Mouse (Mus musculus) right cerebral cortex, postnatal 14 days (tissue): ENCODE data around the gene Fam19a2.

Source experiments
- DNase-seq: peaks from one replicate; pipeline ENCODE4 v3.0.0; 2022

Gene Fam19a2

DNA sequence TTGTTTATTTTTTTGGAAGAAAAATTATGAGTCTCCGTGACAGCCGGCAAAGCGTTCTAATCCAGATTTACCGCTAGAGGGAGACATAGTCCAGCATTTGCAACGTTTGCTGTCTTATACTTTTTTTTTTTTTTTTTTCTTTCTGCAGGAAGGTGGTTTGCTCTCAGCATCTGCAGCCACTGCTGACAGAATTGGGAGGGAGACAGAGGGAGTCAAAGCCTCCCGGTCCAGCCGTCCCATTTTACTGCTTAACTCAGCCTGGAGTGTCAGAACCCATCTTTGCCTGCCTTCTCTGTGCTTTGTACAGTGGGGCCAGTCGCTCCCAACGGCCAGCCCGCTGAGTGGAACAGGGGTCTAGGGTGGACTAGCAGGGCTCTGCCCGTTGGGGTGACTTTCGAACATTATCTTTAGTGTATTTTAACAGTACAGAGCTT lies at the start of gene Fam19a2:
Gene Fam19a2 (plus strand): TSS at position 121 of the 434 bp plus-strand sequence.
- peak; percentile 28 for DNase-seq

DNA sequence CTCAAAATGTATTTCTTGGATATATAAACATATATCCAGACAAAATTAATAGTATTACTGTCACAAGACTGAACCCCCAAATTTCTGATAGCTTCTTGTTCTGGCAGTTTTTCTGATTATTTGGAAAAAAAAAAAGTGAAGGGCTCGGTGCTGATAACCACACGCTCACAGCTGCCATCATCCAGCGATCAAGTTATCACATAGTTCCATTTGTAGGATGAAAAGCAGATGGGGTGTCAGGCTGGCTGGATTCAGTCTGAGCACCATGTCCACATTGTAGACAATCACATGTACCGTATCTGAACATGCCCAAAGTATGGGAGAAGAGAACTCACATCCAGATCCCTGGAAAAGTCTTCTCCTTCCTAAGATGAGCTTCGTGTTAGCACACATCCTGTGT lies 41.0 kb upstream of the Fam19a2 start:
- DNase-seq, result no peak

DNA sequence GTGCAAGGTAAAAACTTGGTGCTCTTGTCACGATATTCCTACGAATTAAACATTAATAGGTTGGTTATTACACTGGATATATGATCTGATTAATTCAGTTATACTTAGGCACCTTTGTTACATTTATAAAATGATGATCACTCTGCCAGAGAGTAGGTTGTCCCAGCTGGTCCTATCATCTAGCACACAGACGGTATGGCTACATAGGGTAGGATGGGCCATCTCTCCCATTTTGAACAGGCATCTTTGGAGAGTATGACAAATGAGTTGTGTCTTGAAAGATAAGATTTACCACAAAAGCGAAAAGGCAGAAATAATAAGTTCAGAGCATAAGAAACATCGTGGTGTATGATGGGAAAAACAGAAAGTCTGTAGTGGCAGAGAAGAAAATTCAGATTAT lies 34.4 kb upstream of the Fam19a2 start:
- no peak for DNase-seq

DNA sequence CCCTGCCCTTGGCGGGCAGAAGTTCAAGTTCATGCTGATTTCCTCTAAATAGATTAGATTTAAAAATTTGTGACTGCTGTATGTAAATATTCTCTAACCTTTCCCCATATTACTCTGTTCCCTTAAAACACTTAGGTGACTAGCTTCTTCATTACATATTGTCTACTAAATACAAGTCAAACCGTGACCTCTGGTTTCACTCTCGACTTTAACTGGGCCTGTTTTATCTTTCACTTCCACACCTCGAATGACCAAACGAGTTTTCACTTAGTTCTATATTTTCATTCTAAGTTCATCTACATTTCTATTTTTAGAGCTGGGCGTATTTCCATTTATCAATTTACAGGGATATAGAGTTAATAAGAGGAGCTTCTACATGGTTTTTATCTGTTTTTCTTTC lies 15.7 kb upstream of the Fam19a2 start:
- no peak for DNase-seq

DNA sequence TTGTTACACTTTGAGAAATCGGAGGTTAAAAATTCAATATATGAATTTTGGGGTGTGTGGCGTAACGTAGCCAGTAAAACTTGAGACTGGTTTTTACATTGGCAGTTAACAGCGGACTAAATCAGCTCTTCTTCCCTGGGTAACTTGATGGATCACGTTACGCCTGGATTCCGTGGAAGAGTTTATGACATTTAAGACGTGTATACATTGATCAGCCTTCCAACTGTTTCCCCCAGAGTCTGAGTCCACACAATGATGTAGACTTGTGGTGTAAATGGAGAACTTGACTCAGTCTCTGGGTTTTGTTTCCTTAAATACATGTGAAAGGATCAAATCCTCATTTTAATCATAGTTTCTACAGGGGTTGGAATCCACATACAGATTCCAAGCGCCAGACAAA lies 11.9 kb upstream of the Fam19a2 start:
- DNase-seq, result no peak

DNA sequence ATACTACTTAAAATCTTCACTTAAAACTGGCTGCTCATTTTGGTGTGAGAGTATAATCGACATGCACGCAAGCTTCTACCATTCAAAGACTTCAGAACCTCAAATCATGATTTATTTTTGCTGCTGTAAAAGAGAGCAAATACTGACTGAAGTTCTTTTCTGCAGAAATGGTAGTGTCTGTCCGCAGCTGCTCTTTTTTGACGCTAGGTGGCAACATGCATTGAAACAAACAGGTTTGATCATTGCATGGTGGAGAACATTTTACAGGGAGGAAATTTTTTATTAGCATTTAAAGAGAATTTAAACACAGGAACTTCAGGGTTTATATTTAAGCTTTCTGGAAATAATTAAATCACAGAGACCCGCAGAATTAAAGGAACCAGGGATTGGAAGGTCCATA lies 9.5 kb upstream of the Fam19a2 start:
- DNase-seq, result no peak

DNA sequence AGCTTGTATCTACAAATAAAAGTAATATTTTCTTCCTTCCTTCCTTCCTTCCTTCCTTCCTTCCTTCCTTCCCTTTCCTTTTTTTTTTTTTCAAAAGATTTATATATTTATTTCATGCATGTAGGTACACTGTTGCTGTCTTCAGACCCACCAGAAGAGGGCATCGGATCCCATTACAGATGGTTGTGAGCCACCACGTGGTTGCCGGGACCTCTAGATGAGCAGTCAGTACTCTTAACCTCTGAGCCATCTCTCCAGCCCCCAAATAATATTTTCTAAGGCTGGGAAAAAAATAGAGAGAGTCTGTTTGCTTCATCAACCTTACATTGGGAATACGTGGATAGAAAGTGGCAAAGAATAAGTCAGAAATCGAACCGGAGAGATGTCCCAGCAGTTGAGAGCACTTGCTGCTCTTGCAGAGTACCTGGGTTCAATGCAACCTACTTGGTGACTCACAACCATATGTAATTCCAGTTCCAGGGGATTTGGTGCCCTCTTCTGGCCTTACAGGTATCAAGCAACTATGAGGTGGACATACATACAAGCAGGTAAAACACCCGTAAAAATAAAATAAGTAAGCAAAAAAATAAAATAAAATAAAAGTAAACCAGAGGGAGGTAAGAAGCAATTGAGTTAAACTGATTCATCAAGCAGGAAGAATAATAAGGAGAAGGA lies 8.0 kb upstream of the Fam19a2 start:
- no peak for DNase-seq

DNA sequence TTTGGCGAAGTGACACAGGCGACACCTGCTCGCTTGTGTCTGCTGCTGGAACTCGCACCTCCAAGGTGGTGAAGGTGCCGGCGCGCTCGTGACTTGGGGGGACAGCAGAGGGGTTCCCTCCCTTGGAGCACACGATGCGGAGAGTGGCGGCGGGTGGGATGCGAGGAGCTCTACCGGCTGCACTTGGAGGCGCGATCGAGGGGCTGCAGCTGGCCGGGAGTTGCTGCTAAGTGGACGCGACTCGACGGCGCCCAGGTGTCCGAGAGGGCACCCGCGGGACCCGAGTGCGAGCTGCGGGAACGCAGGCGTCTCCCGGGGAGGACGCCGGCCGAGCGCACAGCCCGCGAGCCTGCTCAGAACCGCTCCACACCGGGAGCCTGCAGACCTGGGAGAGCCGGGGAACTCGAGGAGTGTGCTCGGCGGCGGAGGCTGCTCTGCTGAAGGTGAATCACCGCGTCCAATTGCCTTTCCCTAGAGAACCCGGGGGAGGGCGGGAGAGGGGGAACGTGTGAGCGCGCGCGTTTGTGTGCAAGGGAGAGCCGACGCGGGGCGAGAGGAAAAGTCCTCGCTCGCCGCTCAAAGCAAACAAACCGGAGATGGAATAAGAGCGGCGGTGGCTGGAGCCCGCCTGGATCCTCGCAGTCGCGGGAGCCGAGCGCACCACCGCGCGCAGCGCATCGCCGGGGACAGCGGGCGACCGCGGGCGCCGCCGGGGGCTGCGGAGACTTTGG lies 830 bp downstream of the Fam19a2 start:
- DNase-seq, result peak; percentile 71

DNA sequence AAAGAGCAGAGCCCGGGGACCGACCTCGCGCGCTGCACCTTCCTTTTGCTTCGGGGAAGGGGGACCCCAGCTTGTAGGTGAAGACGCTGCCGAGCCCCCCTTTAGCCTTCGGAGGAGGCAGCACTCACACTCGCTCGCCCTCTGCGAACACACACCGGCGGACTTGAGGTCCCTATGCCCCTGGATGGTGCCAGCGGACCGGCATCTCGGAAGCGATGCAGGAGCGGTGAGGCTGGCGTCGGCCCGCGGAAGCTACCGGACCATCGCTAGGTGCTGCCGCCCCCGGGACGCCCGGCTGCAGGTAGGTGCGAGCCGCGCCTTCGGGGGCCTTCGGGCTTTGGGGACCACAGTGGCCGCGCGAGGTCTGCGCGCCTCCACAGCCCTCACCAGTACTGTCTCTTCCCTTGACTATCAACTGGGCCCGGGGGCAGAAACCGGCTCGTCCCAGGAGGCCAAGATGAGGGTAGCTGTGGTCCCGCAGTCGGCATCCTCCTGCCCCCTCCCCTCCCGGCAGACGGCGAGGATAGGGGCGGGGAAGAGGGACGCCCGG lies 1.5 kb downstream of the Fam19a2 start:
- peak; percentile 15 for DNase-seq

DNA sequence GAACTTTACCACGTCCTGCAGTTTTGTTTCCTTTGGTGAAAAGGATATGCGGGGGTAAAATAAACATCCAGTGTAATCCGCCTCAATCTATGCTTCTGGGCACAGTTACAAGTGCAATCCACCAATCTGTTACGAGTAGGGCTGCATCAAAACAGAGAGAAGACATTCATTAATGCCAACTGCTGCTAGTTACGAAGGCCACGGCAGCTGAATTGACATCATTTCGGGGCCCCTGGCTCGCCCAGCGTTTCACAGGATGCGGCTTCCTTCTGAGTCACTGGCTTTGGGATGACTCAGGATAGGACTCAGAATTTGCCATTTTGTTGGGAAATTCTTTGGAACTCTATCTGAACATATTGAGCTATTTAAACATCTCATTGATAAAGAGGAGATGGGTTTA lies 4.8 kb downstream of the Fam19a2 start:
- DNase-seq, result no peak

DNA sequence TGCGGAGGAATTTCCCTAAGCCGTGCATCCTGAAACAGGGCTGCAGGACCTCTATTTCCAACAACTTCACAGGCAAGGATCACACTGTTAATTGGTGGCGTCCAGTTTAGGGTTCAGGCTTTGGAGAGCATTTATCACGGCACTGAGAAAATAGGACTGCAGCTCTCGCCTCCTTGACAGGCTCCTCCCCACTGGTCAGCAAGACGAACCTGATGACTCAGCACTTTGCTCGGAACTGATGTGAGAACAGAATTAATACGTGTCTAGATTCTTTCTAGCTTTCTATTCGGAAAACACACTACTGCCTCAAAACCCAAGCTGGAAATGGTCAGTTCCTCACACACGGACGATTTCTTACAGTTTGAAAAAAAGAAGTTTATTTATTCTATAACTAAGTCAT lies 10.8 kb downstream of the Fam19a2 start:
- DNase-seq, result no peak

DNA sequence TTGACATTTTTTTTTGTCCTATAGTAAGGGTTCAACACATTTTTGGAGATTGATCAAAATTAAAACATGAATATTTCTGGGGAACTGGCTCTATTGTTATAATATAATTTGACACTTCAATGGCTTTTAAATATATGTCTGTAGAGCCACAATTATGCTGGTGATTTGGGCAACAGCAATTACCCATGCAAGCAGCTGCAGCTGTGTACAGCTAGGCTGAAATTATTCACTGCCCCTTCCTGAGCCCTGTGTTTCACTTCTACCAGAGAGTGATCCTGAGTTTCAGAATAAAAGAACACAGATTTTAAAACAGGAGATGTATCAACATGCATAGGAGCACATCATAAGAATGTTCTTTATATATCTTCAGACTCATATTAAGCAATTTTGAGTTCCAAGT lies 43.5 kb downstream of the Fam19a2 start:
- no peak for DNase-seq

DNA sequence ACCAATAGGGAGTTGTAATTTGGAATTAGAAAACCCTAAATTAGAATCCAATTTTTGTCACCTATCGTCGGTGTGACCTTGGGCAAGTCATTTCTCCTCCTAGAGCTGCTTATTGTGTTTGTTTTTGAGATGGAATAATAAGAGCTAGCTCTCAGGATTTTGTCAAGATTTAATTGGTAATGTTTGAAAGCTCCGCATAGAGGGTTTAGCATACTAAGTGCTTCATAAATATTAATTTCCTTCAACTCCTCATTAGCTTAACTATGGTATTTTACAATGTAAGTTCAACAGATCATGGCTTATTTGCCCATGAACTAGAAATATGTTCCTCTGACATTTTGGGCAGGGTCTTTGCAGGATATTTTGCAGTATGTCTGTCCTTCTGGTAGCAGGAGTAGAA lies 62.5 kb downstream of the Fam19a2 start:
- DNase-seq, result no peak

DNA sequence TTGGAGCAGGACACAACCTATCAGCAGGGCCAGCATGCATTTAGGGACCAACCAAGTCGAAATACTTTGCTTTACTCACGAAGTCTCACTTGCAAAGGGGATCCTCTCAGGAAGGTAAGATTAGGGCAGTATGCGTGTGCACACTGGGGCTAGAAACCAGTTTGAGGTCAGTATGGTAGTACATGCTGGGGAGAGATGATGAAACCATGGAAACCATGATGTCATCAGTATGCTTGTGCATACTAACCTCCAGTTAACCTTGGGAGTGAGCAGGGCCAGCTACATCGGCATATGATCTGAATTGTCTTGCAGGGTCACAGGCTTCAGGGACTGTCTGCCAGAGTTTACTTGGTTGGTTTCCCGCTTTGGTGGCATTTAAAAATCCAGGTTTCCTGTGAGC lies 77.5 kb downstream of the Fam19a2 start:
- DNase-seq, result no peak

DNA sequence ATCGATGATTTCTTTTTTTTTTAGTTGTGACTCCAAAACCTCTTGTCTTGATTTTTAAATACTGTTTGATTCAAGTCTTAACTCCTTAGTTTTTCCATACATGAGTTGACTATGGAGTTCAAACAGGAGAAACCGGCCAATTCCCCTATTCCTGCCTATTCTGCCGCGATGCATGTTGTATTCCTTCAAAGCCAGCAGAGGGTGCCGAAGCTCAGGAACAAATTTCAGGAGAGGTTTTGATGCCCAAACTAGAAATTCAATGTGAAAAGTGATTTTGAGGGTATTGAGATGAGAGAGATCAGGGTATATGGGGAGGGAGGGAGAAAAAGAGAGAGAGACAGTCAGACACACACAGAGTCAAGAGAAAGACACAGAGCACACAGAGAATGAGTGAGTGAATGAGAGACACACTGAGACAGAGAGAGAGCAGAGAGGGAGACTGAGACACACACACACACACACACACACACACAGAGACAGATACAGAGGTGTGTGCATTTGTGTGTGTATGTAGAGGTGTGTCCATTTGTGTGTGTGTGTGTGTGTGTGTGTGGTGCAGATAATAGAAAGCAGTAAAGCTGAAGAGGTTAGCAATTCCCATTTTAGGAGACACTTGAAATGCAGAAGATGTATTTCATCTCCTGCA lies 78.9 kb downstream of the Fam19a2 start:
- peak; percentile 48 for DNase-seq

DNA sequence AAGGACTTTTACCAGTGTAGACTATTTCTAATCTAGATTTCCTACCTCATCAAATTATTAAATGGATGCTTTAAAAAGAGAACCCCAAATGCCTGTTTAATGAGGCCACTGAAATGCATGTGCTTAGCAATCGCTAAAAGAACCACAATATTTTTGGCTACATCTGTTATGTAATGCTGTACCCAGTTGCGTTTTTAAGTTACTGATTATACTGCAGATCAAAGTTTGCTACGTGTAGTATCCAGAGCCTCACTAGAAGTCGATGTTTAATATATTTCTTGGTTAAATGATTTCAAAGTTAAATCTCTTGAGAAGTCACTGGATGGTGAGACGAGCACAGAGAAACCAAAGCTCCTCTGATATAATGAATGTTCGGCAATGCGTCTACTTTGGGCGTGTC lies 82.5 kb downstream of the Fam19a2 start:
- no peak for DNase-seq

DNA sequence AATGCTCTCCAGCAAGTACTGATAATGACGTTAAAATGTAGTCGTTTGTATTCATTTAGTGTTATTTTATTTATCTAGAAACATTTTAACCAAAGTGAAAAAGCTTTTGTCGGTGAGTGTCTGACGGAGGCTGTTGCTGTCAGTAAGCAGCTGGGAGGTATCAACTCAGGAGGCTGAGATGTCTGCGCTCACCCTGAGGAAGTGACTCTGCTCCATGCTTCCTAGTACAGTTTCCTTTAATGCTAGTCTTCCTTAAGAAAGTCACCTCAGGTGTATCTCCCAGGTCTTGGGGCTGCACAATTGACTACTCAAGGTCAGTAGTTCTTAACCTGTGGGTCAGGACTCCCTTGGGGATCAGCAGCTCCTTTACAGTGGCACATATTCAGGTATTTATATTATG lies 89.9 kb downstream of the Fam19a2 start:
- no peak for DNase-seq

DNA sequence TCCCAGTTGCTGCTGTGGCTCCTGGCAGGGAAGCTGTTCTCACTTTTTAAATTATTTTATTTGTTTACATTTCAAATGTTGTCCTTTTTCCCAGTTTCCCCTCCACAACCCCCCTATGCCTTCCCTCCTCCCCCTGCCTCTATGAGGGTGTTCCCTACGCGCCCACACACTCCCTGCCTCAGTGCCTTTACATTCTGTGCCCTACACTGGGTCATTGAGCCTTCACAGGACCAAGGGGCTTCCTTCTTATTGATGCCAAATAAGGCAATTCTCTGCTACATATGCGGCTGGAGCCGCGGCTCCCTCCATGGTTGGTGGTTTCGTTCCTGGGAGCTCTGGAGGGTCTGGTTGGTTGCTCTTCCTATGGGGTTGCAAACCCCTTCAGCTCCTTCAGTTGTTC lies 93.2 kb downstream of the Fam19a2 start:
- DNase-seq, result no peak

DNA sequence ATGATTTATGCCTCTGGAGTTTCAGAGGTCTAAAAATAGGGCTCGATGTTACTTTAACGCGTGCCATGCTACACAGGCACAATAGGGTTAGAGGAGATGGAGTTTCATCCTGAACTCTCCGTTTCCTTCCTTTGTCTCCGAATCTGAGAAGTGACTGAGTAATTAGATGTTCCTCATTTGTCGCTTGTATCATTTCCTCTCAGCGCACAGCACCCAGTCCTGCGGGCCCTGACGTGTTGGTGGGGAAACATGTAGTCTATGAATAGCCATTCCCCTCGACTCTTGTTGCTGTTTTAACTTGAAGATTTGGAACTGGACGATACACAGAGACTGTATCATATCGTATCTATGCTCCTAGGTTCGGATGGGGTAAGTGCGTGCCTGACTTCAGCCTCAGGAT lies 96.7 kb downstream of the Fam19a2 start:
- no peak for DNase-seq

DNA sequence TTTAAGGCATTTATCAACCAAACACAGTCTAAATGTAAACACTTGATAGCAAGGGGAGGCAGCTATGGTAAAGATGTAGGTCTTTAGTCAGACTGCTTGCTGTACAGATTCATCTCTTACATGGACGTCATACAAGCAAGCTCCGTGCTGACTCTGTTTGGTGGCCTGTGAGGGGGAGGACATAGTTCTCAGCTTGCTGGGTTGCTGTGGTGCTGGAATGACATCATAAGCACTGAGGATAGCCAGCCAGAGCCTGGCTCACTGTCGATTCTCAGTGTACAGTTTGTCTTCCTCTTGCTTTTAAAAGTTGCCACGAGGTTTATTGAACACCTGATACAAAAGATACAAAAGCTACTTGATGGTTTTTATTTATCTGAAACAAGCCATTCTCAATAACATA lies 100.8 kb downstream of the Fam19a2 start:
- DNase-seq, result peak; percentile 28

DNA sequence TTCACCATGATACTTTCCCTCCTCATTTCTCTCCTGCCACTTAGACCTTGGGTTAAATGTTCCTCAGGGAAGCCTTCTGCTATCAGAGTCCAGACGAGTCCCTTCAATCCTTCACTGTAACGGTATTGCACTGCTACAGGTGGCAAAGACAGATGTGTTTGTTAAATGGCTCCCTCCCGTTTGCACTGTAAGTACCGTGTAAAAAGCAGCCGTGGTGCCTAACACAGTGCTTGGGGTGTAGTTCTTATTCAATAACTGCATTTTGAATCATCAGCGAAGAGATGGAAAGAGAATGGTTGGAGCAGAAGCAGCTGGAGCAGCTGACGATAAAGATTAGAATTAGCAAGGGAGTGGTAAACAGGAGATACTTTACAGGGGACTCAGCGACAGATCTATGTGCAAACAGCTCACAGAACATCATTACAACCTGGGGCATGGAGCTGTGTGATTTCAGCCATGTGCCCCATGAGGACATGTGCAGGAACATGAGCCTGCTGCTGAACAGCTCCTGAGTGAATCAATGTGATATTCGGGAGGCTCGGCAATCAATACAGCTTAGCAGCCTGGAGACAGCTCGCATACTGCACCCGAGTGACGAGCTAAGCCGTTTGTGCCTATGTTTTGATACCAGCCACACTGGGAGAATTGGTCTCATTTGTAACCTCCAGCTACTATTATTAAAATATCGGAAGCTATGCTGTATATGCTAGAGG lies 103.5 kb downstream of the Fam19a2 start:
- DNase-seq, result no peak

DNA sequence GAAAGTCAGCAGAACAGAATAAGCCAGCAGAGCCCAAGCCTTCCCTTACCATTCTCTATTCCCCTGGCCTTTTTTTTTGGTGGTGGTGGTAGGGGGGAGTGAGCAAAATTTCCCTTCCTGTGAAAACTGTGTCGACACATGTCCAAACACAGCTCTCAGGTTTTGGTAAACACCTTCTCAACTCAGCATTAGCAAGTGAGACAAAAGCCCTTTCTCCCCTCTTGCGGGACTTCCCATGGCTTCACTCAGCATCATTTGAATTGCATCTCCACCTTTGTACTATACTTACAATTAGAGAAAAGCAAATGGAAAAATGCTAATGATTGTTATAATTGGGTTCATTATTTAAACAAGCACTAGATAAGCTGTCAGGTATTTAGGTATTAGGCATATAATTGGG lies 119.5 kb downstream of the Fam19a2 start:
- no peak for DNase-seq

DNA sequence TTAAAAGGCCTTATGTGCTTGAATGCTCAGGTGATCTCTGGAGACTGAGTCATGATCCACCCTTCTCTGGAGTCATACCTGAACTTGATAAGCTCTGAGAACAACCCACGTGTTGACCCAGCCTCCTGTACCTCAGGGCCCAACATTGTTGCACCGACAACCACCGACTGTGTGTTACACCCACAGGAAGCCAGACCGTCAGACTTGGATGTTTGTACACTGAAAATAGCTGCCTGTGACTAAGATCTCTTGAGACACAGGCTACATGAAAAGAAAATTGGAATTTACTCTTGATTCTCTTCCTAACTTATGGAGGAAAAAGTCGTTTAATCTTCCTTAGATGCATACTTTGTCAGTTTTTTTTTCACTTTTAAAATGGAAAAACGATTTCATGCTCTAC lies 121.8 kb downstream of the Fam19a2 start:
- DNase-seq, result no peak
